Mouse (Mus musculus) cortical plate, adult 2 months (tissue): ENCODE measurements around the gene Spon1.

Experiments used
- CTCF ChIP-seq: fragments of 200-500 bp; IDR thresholded peaks from 2 replicates; pipeline ENCODE4 v1.5.1; 2011; ENCODE audit warnings: mild to moderate bottlenecking, control low read depth, low read length; ENCODE audit not compliant: insufficient read depth; ENCODE audit errors: extremely low read depth
- POLR2A ChIP-seq: fragments of 200-500 bp; IDR thresholded peaks from 2 replicates; pipeline ENCODE4 v1.6.1; 2011; ENCODE audit warnings: mild to moderate bottlenecking, low read length, control low read depth; ENCODE audit not compliant: insufficient read depth; ENCODE audit errors: extremely low read depth

GRCm38 (mm10) chr7:113988156-113988555 is 222.4 kb downstream of the Spon1 start:
- TF ChIP-seq POLR2A = no peak
- no peak for TF ChIP-seq CTCF
